Mouse (Mus musculus) lung, embryonic 14.5 days (tissue): ENCODE data around the gene Pgpep1l. TPM values are rescaled to one million over a fixed set of nuclear protein-coding genes. Genes with fewer than 3 reads are reported as not detected.
A peak's percentile ranks its signal among the peaks of the same experiment; 100 is the strongest.

Experiments used
- ATAC-seq: fragments of 200-750 bp; cut with Nextera tagmentation; 2 replicates; pipeline ENCODE4 v1.8.0; 2017; ENCODE audit warnings: mild to moderate bottlenecking, moderate TSS enrichment, moderate library complexity; ENCODE audit not compliant: insufficient read depth
- DNase-seq: peaks from one replicate; pipeline ENCODE4 v3.0.0-alpha.2; 2015
- H3K27ac ChIP-seq: fragments of 300-500 bp; sonication (generic); 2 replicates; pipeline ENCODE4 v1.5.1; 2014; ENCODE audit warnings: low read depth, mild to moderate bottlenecking, moderate library complexity
- H3K27me3 ChIP-seq: fragments of 300-500 bp; sonication (generic); 2 replicates; pipeline ENCODE4 v1.6.1; 2014; ENCODE audit warnings: low read length, control low read depth; ENCODE audit not compliant: insufficient read depth
- H3K36me3 ChIP-seq: fragments of 300-500 bp; sonication (generic); 2 replicates; pipeline ENCODE4 v1.6.1; 2014; ENCODE audit warnings: control low read depth; ENCODE audit not compliant: insufficient read depth
- H3K4me1 ChIP-seq: fragments of 300-500 bp; sonication (generic); 2 replicates; pipeline ENCODE4 v1.6.1; 2014; ENCODE audit warnings: antibody characterized with exemption, control low read depth; ENCODE audit not compliant: insufficient read depth
- H3K4me2 ChIP-seq: fragments of 300-500 bp; sonication (generic); 2 replicates; pipeline ENCODE4 v1.6.1; 2014; ENCODE audit warnings: mild to moderate bottlenecking
- H3K4me3 ChIP-seq: fragments of 300-500 bp; sonication (generic); 2 replicates; pipeline ENCODE4 v1.5.1; 2014; ENCODE audit warnings: low read depth, low read length
- H3K9ac ChIP-seq: fragments of 300-500 bp; sonication (generic); 2 replicates; pipeline ENCODE4 v1.6.1; 2014
- H3K9me3 ChIP-seq: fragments of 300-500 bp; sonication (generic); 2 replicates; pipeline ENCODE4 v1.6.1; 2016; ENCODE audit warnings: low read depth, low read length, control low read depth
- CTCF ChIP-seq: IDR thresholded peaks from 2 replicates; pipeline ENCODE4 v1.5.1; 2016; ENCODE audit warnings: antibody characterized with exemption, low read depth
- WGBS: fragments of 180-500 bp; shearing (Covaris S2); extraction: QIAGEN DNeasy Blood & Tissue Kit; methylation state at CpG from one replicate; pipeline ENCODE4 v1.1.7; 2014; 5-methylcytosine and 5-hydroxymethylcytosine counted together
- polyA plus RNA-seq: library from polyadenylated mRNA; unstranded; fragments of >200 nt; fragmentation: Nextera tagmentation; extraction: Ambion mirVana; gene quantifications from 2 replicates; pipeline ENCODE4 v1.2.1, GENCODE M21; 2014

Pgpep1l gene
- polyA plus RNA-seq, 1 experiment from 2014 or later: not detected

DNA sequence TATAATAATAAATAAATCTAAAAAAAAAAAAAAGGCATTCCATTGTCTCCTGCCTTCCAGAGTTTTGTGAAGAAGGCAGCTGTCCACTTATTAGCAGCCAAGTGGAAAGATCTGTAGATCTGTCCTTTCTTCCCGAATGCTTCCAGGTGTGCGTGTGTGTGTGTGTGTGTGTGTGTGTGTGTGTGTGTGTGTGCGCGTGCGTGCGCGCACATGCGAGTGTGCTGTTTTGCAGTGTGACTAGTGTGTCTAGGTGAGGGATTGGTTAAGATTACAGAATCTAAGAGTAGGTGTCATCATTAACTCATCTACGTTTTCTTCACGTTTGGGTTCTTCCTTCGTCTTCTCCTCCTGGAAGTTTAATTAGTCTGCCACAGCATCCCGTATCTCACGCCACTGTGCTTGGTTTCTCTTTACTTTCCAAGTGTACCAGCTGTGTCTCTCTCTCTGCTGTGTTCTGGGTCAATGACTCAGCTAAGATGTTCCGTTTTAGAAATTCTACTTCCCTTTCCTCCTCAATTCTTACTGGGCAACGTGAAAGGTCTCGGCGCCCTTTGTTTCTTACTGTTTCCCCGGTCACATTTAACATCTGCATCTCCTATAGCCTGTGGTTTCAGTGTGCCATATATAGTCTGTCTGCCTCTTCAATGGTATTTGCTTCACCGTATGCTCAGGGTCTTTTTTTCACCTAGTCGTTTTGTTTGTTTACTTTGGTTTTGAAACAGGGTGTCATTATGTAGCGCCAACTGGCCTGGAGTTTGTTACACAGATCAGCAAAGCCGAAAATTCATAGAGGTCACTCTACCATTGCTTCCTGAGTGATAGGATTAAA is 18.5 kb upstream of the Pgpep1l start:
- Histone ChIP-seq H3K9me3 (no peaks in the 10 kb centered on the region), H3K27ac (no peak overlapping the region), H3K4me2 (no peak overlapping the region), H3K27me3 (no peaks in the 10 kb centered on the region), H3K4me3 (no peak overlapping the region), H3K36me3 (no peaks in the 10 kb centered on the region), H3K9ac (no peak overlapping the region), H3K4me1 (no peaks in the 10 kb centered on the region)
- TF ChIP-seq CTCF: no peak
- ATAC-seq (no peak), DNase-seq (no peak)
- WGBS: 80% methylated on average over 22 of the region's 22 CpGs

DNA sequence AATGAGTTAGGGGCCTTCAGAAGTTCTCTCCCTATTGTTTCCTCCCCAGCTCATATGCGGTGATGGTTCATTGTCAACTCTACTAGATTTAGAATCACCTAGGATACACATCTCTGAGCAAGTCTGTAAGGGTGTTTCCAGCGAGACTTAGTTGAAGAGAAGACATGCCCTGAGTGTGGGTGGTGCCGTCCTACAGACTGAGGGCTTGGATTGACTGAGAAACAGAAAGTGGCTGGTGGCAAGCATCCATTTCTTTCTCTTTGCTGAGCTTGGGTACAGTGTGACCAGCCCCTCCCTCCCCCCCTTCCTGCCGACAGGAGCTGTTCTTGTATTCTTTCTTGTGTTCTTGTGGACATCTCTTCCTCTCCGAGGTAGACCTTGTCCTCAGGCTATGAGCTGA is 17.3 kb upstream of the Pgpep1l start:
- Histone ChIP-seq H3K4me2 (no peak overlapping the region), H3K27me3 (no peaks in the 10 kb centered on the region; the same call in 1 of the 2 replicates), H3K27ac (no peak overlapping the region), H3K4me3 (no peak overlapping the region), H3K9ac (no peak overlapping the region), H3K9me3 (no peaks in the 10 kb centered on the region), H3K36me3 (no peaks in the 10 kb centered on the region), H3K4me1 (no peaks in the 10 kb centered on the region; the same call in 1 of the 2 replicates)
- no peak for TF ChIP-seq CTCF
- ATAC-seq (no peak), DNase-seq (no peak)
- 61% methylated on average over 5 of the region's 5 CpGs for WGBS

DNA sequence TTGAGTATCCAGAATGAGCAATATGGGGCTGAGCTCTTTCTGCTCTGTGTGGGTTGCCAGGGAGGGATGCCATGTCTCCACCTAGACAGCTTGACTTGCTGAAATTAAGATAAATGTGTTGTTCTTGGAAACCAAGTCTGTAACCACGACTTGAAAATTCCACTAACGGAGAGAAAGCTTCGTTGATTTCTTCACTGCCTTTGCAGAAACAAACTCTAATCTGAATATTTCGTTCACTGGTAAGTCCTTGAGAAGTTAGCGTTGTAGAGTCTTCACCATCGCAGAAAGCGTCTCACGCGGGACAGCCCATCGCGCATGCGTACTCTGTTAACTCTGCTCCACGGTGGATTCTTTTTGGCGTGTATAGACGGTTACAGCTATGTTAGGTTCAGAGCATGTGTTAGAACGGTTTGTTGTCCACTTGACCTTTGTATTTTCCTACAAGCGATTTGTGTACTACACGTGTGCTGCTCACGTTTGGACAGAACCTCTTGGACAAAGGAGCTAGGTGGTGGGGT is 16.4 kb upstream of the Pgpep1l start:
- Histone ChIP-seq H3K27me3 (peaks cover 3% of the 10 kb centered on the region; the same call in 1 of the 2 replicates), H3K4me2 (no peak overlapping the region), H3K27ac (no peak overlapping the region), H3K4me1 (peaks cover 5% of the 10 kb centered on the region; the same call in 1 of the 2 replicates), H3K36me3 (no peaks in the 10 kb centered on the region), H3K9me3 (no peaks in the 10 kb centered on the region), H3K4me3 (no peak overlapping the region), H3K9ac (no peak overlapping the region)
- no peak for ATAC-seq
- no peak for DNase-seq
- TF ChIP-seq CTCF: no peak
- WGBS: 85% methylated on average over 19 of the region's 19 CpGs

DNA sequence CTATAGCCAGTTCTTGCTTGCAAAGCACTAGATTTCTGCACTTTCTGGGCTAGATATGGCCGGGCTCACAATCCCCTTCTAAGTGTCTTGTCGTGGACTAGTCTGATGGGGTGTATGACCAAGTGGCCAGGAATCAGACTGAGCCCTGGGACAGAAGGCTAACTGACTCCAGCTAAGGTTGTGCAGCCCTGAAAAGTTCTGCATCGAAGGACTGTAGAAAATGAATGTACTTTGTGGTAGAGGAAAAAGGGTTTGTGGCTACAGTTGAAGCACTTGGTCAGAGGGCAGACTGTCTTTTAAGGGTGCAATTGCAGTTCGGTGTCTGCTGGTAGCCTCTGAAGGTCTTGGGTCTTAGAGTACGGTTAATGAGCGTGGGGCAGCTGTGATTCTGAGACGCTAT is 15.4 kb upstream of the Pgpep1l start:
- H3K4me1 ChIP-seq: peaks cover 5% of the 10 kb centered on the region; the same call in 1 of the 2 replicates
- no peak overlapping the region for H3K4me3 ChIP-seq
- no peak for TF ChIP-seq CTCF
- no peak for ATAC-seq
- H3K9ac ChIP-seq: no peak overlapping the region
- no peak overlapping the region for H3K4me2 ChIP-seq
- H3K27me3 ChIP-seq: peaks cover 5% of the 10 kb centered on the region; the same call in 1 of the 2 replicates
- no peak for DNase-seq
- H3K27ac ChIP-seq: no peak overlapping the region
- no peaks in the 10 kb centered on the region for H3K9me3 ChIP-seq
- no peaks in the 10 kb centered on the region for H3K36me3 ChIP-seq
- WGBS: 87% methylated on average over 7 of the region's 7 CpGs

DNA sequence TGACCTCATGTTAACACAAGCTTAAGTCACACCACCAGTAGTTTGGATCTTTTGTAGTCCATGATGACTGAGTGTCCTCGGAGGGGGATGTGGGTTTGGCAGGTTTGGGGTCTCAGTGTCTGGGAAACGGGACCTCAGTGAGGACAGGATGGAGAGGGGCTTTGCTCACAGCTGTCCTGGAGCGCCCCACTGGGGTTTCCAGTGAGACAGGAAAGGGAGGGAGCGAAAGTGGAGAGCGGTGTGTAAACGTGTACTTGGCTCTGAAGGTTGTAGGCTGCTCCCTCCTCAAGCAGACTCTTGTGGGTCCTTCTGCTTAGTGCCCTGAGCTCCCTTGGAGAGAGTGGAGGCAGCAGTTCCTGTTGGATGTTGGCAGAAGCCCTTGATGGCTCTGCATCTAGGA is 14.9 kb upstream of the Pgpep1l start:
- WGBS: 62% methylated on average over 6 of the region's 6 CpGs
- no peak for TF ChIP-seq CTCF
- Histone ChIP-seq H3K27me3 (peaks cover 8% of the 10 kb centered on the region; the same call in 1 of the 2 replicates), H3K4me1 (peaks cover 5% of the 10 kb centered on the region; the same call in 1 of the 2 replicates), H3K27ac (no peak overlapping the region), H3K4me2 (no peak overlapping the region), H3K9ac (no peak overlapping the region), H3K36me3 (no peaks in the 10 kb centered on the region), H3K9me3 (no peaks in the 10 kb centered on the region), H3K4me3 (no peak overlapping the region)
- no peak for ATAC-seq
- DNase-seq: no peak

DNA sequence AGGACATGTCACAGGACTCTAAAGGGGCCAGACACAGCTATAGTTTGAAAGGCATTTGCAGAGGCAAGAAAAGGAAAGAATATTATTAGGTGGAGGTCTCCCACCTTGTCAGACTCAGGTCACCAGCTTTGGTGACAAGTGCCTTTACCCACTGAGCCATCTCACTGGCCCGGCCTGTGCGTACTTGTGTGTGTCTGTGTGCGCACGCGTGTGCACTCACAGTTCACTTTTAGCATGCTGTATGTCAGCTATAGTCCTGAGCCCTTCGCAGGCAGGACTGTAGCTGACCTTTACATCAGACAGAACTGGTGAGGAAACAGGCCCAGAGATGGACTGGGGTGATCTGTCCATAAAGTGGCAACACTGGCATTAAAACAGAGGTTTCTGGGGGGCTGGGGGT is 14.4 kb upstream of the Pgpep1l start:
- H3K27me3 ChIP-seq: peaks cover 8% of the 10 kb centered on the region; the same call in 1 of the 2 replicates
- no peak overlapping the region for H3K4me3 ChIP-seq
- peak; percentile 25; the same call in 1 of the 2 replicates for ATAC-seq
- no peaks in the 10 kb centered on the region for H3K9me3 ChIP-seq
- WGBS: 96% methylated on average over 6 of the region's 6 CpGs
- no peak overlapping the region for H3K4me2 ChIP-seq
- TF ChIP-seq CTCF: no peak
- DNase-seq: no peak
- no peak overlapping the region for H3K27ac ChIP-seq
- H3K4me1 ChIP-seq: peaks cover 5% of the 10 kb centered on the region; the same call in 1 of the 2 replicates
- no peak overlapping the region for H3K9ac ChIP-seq
- no peaks in the 10 kb centered on the region for H3K36me3 ChIP-seq

DNA sequence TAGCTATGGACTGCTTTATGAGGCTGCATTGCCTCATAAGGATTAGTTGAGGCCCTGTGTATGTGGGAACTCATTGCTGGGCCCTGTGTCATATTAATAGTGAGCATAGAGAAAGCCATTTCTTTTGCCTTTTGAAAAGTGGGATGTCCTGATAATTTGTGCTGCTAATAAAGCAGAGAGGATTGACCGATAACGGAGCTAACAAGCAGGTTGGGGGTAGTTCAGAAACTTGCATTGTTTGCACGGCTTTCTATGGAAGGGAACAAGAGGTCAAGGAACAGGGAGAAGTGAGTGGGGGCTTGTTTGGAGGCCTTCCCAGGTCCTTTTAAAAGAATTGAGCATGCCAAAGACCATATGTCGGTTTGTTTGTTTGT is 13.9 kb upstream of the Pgpep1l start:
- no peak for TF ChIP-seq CTCF
- DNase-seq (no peak), ATAC-seq (no peak)
- H3K9ac ChIP-seq: no peak overlapping the region
- 61% methylated on average over 4 of the region's 4 CpGs for WGBS
- H3K9me3 ChIP-seq: no peaks in the 10 kb centered on the region
- H3K4me2 ChIP-seq: no peak overlapping the region
- peaks cover 8% of the 10 kb centered on the region; the same call in 1 of the 2 replicates for H3K27me3 ChIP-seq
- H3K4me1 ChIP-seq: peaks cover 5% of the 10 kb centered on the region; the same call in 1 of the 2 replicates
- H3K36me3 ChIP-seq: no peaks in the 10 kb centered on the region
- H3K27ac ChIP-seq: no peak overlapping the region
- H3K4me3 ChIP-seq: no peak overlapping the region
